Mouse (Mus musculus) cerebellum, adult 2 months (tissue): ENCODE measurements around the gene Ankrd2.

Experiments
- CTCF ChIP-seq: fragments of 200-500 bp; IDR thresholded peaks from 2 replicates; pipeline ENCODE4 v1.5.1; 2011; ENCODE audit warnings: low read depth, mild to moderate bottlenecking, control low read depth, low read length, moderate library complexity, borderline replicate concordance; ENCODE audit not compliant: insufficient read depth
- POLR2A ChIP-seq: fragments of 200-500 bp; IDR thresholded peaks from 2 replicates; pipeline ENCODE4 v1.6.1; 2011; ENCODE audit warnings: low read length, control low read depth, borderline replicate concordance; ENCODE audit not compliant: insufficient read depth

DNA sequence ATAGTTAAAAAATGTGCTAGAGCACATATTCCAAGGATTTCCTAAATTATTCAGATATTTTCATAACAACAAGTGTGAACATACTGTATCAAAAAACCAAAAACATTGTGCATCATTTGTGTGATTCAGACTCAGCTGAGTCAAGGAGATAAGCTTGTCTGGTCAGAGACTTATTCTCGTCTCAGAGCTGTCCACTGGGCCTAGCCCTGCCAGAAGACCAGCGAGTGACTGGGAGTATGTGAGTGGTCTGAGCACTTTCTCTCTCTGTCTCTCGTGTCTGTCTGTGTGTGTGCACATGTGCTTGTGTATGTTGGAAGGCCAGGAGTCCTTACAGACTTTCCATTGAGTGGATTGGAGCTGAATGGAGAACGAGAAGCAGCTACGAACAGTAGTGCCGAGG is 20.8 kb upstream of the Ankrd2 start:
- TF ChIP-seq CTCF: no peak
- no peak for TF ChIP-seq POLR2A
